Mouse (Mus musculus) layer of hippocampus, postnatal 36 days (tissue): ENCODE data around the gene Pfkl. TPM values are rescaled to one million over a fixed set of nuclear protein-coding genes. Genes with fewer than 3 reads are reported as not detected.
"Not testable (repeated sequence)": the region's sequence is repeated elsewhere in the genome, so short reads cannot be mapped to it uniquely, and the experiment has no call there.

Experiments used
- DNase-seq, 2 experiments: peaks; one replicate each; pipeline ENCODE4 v3.0.0; 2022
- total RNA-seq, 2 experiments: library from RNA; stranded (reverse); gene quantifications; 2 replicates each; pipeline ENCODE4 v1.2.3; 2021

Pfkl gene
- total RNA-seq, 2 experiments from 2014 or later: 201 to 209 TPM

- not testable (repeated sequence) for DNase-seq
Observed at GRCm38 (mm10) chr10:78011116-78011515, 1.2 kb upstream of the Pfkl start.

GRCm38 (mm10) chr10:78010335-78010734 lies 452 bp upstream of the Pfkl start:
- no peak for DNase-seq

GRCm38 (mm10) chr10:78009184-78009944 lies 519 bp downstream of the Pfkl start:
- DNase-seq: peak; percentile 91 to 92

GRCm38 (mm10) chr10:78008169-78008568 lies 1.7 kb downstream of the Pfkl start:
- DNase-seq: no peak

GRCm38 (mm10) chr10:78007203-78007602 lies 2.7 kb downstream of the Pfkl start:
- DNase-seq: no peak

- DNase-seq: no peak
Observed at GRCm38 (mm10) chr10:78005791-78006438, 4.0 kb downstream of the Pfkl start.

GRCm38 (mm10) chr10:78004479-78005100 lies 5.3 kb downstream of the Pfkl start:
- peak in 1 of 2 experiments; percentile 55 for DNase-seq

- no peak for DNase-seq
Observed at GRCm38 (mm10) chr10:78002316-78002715, 7.6 kb downstream of the Pfkl start.

- DNase-seq: peak; percentile 87 to 88
Observed at GRCm38 (mm10) chr10:78001796-78002195, 8.1 kb downstream of the Pfkl start.

- no peak for DNase-seq
Observed at GRCm38 (mm10) chr10:78000200-78000599, 9.7 kb downstream of the Pfkl start.

GRCm38 (mm10) chr10:77995639-77996038 lies 14.2 kb downstream of the Pfkl start:
- no peak for DNase-seq

GRCm38 (mm10) chr10:77985775-77986174 lies 24.1 kb downstream of the Pfkl start:
- no peak for DNase-seq

- DNase-seq: peak; percentile 63 to 69
Observed at GRCm38 (mm10) chr10:77984660-77985059, 25.2 kb downstream of the Pfkl start.

GRCm38 (mm10) chr10:77978351-77979350 lies 31.2 kb downstream of the Pfkl start, which contains the start of gene 1810043G02Rik:
1810043G02Rik (plus strand) TSS chr10:77978524.
- peak; percentile 99 for DNase-seq

- no peak for DNase-seq
Observed at GRCm38 (mm10) chr10:77976458-77977150, 33.3 kb downstream of the Pfkl start.

- no peak for DNase-seq
Observed at GRCm38 (mm10) chr10:77975653-77976052, 34.2 kb downstream of the Pfkl start.

- DNase-seq: no peak
Observed at GRCm38 (mm10) chr10:77974811-77975210, 35.1 kb downstream of the Pfkl start.

- DNase-seq: no peak
Observed at GRCm38 (mm10) chr10:77974323-77974722, 35.6 kb downstream of the Pfkl start.

GRCm38 (mm10) chr10:77971709-77972553 lies 38.0 kb downstream of the Pfkl start:
- DNase-seq: no peak

GRCm38 (mm10) chr10:77971191-77971590 lies 38.7 kb downstream of the Pfkl start:
- no peak for DNase-seq
